ENCODE assay signal across 23 mouse cellular contexts in the genomic region with DNA sequence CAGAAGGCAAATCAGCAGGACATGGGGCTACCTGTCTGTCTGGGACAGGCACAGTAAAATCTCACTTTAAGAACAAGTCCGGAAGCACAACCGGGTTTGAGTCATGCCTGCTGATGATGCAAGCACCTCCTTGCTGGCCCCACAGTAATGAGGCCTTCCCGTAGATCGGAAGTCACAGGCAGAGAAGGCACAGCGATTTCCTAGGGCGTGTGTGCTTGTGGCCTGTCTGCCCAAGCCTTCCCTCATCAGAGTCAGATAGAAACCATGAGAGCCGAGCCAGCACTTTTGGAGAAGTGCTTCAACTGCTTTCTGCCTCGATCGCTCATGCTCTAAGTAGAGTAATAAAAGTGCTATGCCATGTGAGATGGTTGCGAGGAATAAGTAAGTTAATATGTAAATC.
DNase-seq lines count a peak whose midpoint lies in the region; ATAC-seq lines count a peak whose summit lies in the region.
"Had no signal": no experiment of that assay in that cellular context is flagged by ENCODE, and none has a peak within 500 bp of the region (broad histone marks: within the 10 kb centered on the region; RNA-seq: fewer than 3 reads in every experiment).

No protein-coding gene starts in this region.

- peak; percentile 74 for DNase-seq in heart, adult 11 months
- no peak for DNase-seq in heart, postnatal 14 days
- DNase-seq in testis, postnatal 14 days (ENCODE audit: low spot score) = peak; percentile 2
- DNase-seq in testis, postnatal 10 days (ENCODE audit: low spot score) = no peak
- DNase-seq: adrenal gland, adult 8-10 months; adrenal gland, postnatal 14 days; adrenal gland, postnatal 36 days; cerebellum, adult 11-12 months; cerebellum, adult 9-10 months; cerebellum, postnatal 10 days; cerebellum, postnatal 25 days; forebrain, postnatal 0 days had no signal

- WGBS in forebrain, embryonic 16.5 days = 91% methylated on average over 10 of the region's 10 CpGs

- intact Hi-C loops in heart, postnatal 14 days (cut with DNase I) = no loop called here

- no peaks in the 10 kb centered on the region for H3K9me3 ChIP-seq in forebrain, embryonic 16.5 days (ENCODE audit: control insufficient read depth, low read length)
- H3K9me3 ChIP-seq: embryonic facial prominence, embryonic 10.5 days; embryonic facial prominence, embryonic 12.5 days; forebrain, embryonic 10.5 days; forebrain, embryonic 12.5 days had no signal

- no peak overlapping the region for H3K27ac ChIP-seq in forebrain, embryonic 16.5 days (ENCODE audit: low read length)
- H3K27ac ChIP-seq: embryonic facial prominence, embryonic 10.5 days; embryonic facial prominence, embryonic 12.5 days; forebrain, embryonic 10.5 days; forebrain, embryonic 12.5 days had no signal

- H3K27me3 ChIP-seq in forebrain, embryonic 16.5 days (replicated peaks; ENCODE audit: control insufficient read depth, insufficient read depth, low read length) = no peaks in the 10 kb centered on the region
- H3K27me3 ChIP-seq: embryonic facial prominence, embryonic 12.5 days; forebrain, embryonic 12.5 days; Patski had no signal

- H3K36me3 ChIP-seq in forebrain, embryonic 16.5 days (ENCODE audit: control insufficient read depth, insufficient read depth) = no peaks in the 10 kb centered on the region
- H3K36me3 ChIP-seq: embryonic facial prominence, embryonic 10.5 days; embryonic facial prominence, embryonic 12.5 days; forebrain, embryonic 10.5 days; forebrain, embryonic 12.5 days; G1E had no signal

- 0 out of 2 replicates have a peak, but pooled peaks have one; percentile 12 for ATAC-seq in granulocyte monocyte progenitor cell, adult 5-6 weeks (replicated peaks; ENCODE audit: poor library complexity, severe bottlenecking)
- ATAC-seq in erythroid progenitor cell, adult 5-6 weeks (replicated peaks; ENCODE audit: low FRiP score, poor library complexity, severe bottlenecking) = no peak
- no peak for ATAC-seq in forebrain, embryonic 16.5 days
- ATAC-seq: activated CD4-positive, CD25-positive, alpha-beta regulatory T cell, adult 4 months; forebrain, embryonic 14.5 days; forebrain, postnatal 0 days; Patski had no signal

- H3K9ac ChIP-seq in forebrain, embryonic 16.5 days (replicated peaks; ENCODE audit: low read depth, low read length) = no peak overlapping the region
- H3K9ac ChIP-seq: embryonic facial prominence, embryonic 12.5 days; forebrain, embryonic 12.5 days; forebrain, postnatal 0 days had no signal

- H3K4me3 ChIP-seq in forebrain, embryonic 16.5 days (replicated peaks; ENCODE audit: low read length) = no peak overlapping the region
- H3K4me3 ChIP-seq: embryonic facial prominence, embryonic 10.5 days; embryonic facial prominence, embryonic 12.5 days; forebrain, embryonic 10.5 days; forebrain, embryonic 12.5 days had no signal

- H3K4me2 ChIP-seq in forebrain, embryonic 16.5 days (ENCODE audit: low read length) = no peak overlapping the region
- H3K4me2 ChIP-seq: embryonic facial prominence, embryonic 12.5 days; forebrain, embryonic 12.5 days had no signal

- H3K4me1 ChIP-seq in forebrain, embryonic 16.5 days (replicated peaks; ENCODE audit: control insufficient read depth, insufficient read depth, low read length) = no peaks in the 10 kb centered on the region
- H3K4me1 ChIP-seq: embryonic facial prominence, embryonic 10.5 days; embryonic facial prominence, embryonic 12.5 days; forebrain, embryonic 10.5 days had no signal

Comparison
In these comparisons a context has a peak if more than half of its experiments do, and no peak if none do; other contexts are left out.
1. DNase-seq: peak in heart, adult 11 months (single experiment) and testis, postnatal 14 days (single experiment); none in heart, postnatal 14 days (0 of 2) and testis, postnatal 10 days (single experiment).